Mouse (Mus musculus): Measurements from ENCODE around the gene Dnase1l3. TPM values are rescaled to one million over a fixed set of nuclear protein-coding genes. Genes with fewer than 3 reads are reported as not detected.

The Dnase1l3 gene
- polyA plus RNA-seq, 1 experiment from 2014 or later: 0.18 TPM

DNA sequence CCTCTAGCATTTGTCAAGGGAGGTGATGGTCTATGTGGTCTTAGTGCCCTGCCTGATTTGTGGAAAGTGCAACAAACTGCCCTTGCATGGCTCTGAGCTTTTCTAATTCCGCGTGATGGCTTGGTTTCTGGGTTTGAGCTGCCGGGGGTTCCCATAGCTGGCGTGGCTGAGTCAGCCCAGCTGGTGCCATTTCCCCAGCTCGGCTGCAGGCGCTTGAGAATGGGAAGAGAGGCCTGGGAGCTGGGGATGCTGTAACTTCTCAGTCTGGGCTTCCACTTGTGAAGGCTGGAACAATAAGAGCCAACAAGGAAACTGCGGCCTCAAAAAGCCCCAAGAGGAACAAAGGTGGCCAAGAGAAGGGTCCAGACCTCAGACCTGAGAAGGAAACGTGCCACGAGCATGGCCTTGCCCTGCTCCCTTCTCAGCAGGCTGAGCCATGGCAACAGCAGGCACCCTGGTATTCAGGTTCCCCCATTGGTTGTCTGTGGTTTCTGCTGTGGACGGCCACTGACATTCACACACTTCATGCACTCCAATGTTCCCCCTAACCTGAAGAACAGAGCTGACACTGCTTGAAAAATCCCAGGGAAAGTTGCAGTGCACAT lies 22.4 kb downstream of the Dnase1l3 start:
- H3K36me3 ChIP-seq (ENCODE audit: control insufficient read depth, insufficient read depth, low read length): no peaks in the 10 kb centered on the region
- H3K9me3 ChIP-seq (ENCODE audit: control insufficient read depth, low read length): no peaks in the 10 kb centered on the region
- 40% methylated on average over 10 of the region's 10 CpGs for WGBS
- no peak overlapping the region for H3K4me2 ChIP-seq (ENCODE audit: low read depth, low read length)
- no peaks in the 10 kb centered on the region for H3K27me3 ChIP-seq (ENCODE audit: control insufficient read depth, insufficient read depth, low read depth, low read length)
- H3K4me1 ChIP-seq (replicated peaks; ENCODE audit: control insufficient read depth, insufficient read depth, low read length): peaks cover 4% of the 10 kb centered on the region; the same call in 1 of the 2 replicates
- peak; percentile 83; the same call in 1 of the 2 replicates for ATAC-seq (ENCODE audit: low read depth)
- no peak overlapping the region for H3K9ac ChIP-seq (ENCODE audit: low read length)
- H3K4me3 ChIP-seq (ENCODE audit: low read length): no peak overlapping the region
- no peak overlapping the region for H3K27ac ChIP-seq (ENCODE audit: low read length)

DNA sequence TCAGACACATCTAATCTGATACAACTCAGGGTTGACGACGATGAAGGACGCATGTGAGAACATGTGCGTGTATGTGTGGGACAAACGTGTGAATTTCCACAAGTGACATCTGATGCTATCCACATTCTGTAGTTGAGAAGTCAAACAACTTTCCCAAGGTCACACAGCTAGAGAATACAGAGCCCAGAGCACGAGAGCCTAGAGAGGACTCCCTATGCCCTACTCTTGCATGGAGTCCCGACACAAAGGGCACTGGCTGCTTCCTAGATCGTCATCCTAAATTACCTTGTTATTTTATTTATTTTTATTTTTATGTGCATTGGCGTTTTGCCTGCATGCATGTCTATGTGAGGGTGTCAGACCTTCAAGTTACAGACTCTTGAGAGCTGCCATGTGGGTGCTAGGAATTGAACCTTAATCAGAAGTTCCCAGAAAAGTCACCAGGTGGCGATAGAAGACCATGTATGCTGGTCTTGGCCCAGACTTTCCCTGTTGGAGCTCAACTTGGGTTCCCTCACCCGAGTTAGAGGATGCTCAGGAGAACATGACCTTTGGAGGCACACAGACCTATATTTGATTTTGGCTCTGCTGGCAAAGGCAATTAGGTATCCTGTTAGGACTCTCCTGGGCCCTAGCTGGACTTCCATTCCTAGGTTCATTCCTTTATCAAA lies 30.0 kb downstream of the Dnase1l3 start:
- H3K27ac ChIP-seq (ENCODE audit: low read length): no peak overlapping the region
- no peak overlapping the region for H3K4me3 ChIP-seq (ENCODE audit: low read length)
- no peaks in the 10 kb centered on the region for H3K9me3 ChIP-seq (ENCODE audit: control insufficient read depth, low read length)
- H3K36me3 ChIP-seq (ENCODE audit: control insufficient read depth, insufficient read depth, low read length): no peaks in the 10 kb centered on the region
- no peaks in the 10 kb centered on the region for H3K27me3 ChIP-seq (ENCODE audit: control insufficient read depth, insufficient read depth, low read depth, low read length)
- no peak overlapping the region for H3K9ac ChIP-seq (ENCODE audit: low read length)
- peak; percentile 50; the same call in 1 of the 2 replicates for ATAC-seq (ENCODE audit: low read depth)
- WGBS: 47% methylated on average over 11 of the region's 11 CpGs
- H3K4me2 ChIP-seq (ENCODE audit: low read depth, low read length): no peak overlapping the region
- H3K4me1 ChIP-seq (replicated peaks; ENCODE audit: control insufficient read depth, insufficient read depth, low read length): peaks cover 2% of the 10 kb centered on the region; the same call in 1 of the 2 replicates

DNA sequence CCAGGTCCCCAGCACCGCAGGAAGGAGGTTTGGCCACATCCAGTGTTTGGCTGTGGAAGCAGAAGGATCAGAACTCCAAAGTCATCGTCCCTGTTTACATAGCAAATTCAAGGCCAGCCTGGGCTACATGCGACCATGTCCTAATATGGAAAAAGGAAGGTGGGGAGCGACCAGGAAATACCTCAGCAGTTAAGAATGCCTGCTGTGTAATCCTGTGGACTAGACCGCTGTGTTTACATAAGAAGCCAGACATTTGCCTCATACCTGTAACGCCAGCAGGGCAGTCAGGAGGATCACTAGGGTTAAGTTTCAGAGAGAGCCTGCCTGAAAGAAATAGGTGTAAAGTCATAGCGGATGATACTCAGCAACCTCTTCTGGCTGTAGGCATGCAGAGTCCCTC lies 31.2 kb downstream of the Dnase1l3 start:
- 0 out of 2 replicates have a peak, but pooled peaks have one; percentile 18 for ATAC-seq (ENCODE audit: low read depth)
- Histone ChIP-seq H3K27ac (ENCODE audit: low read length) (no peak overlapping the region), H3K4me3 (ENCODE audit: low read length) (no peak overlapping the region), H3K36me3 (ENCODE audit: control insufficient read depth, insufficient read depth, low read length) (no peaks in the 10 kb centered on the region), H3K9ac (ENCODE audit: low read length) (no peak overlapping the region), H3K4me1 (replicated peaks; ENCODE audit: control insufficient read depth, insufficient read depth, low read length) (peaks cover 2% of the 10 kb centered on the region; the same call in 1 of the 2 replicates), H3K4me2 (ENCODE audit: low read depth, low read length) (no peak overlapping the region), H3K27me3 (ENCODE audit: control insufficient read depth, insufficient read depth, low read depth, low read length) (no peaks in the 10 kb centered on the region), H3K9me3 (ENCODE audit: control insufficient read depth, low read length) (no peaks in the 10 kb centered on the region)
- 38% methylated on average over 7 of the region's 7 CpGs for WGBS

DNA sequence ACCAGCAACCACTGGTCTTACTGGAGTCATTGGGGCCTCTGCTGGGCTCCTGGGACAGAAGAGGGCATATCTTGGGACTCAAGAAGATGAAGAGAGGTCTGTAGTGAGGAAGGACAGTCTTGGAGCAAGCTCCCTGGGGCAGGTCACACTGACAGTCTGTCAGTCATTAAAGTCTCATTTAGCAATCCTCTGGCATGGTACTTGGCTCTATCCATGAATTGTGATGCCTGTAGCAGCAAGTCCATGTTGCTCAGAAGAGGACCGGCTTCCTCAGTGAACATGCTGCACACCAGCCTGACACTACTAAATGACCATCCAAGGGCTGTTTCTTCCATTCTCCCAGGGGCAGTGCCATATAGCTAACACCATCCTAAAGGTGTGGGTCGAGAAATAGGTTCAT lies 31.7 kb downstream of the Dnase1l3 start:
- WGBS: 83% methylated on average over 2 of the region's 2 CpGs
- H3K27me3 ChIP-seq (ENCODE audit: control insufficient read depth, insufficient read depth, low read depth, low read length): no peaks in the 10 kb centered on the region
- H3K36me3 ChIP-seq (ENCODE audit: control insufficient read depth, insufficient read depth, low read length): no peaks in the 10 kb centered on the region
- peaks cover 2% of the 10 kb centered on the region; the same call in 1 of the 2 replicates for H3K4me1 ChIP-seq (replicated peaks; ENCODE audit: control insufficient read depth, insufficient read depth, low read length)
- H3K4me2 ChIP-seq (ENCODE audit: low read depth, low read length): no peak overlapping the region
- no peak for ATAC-seq (ENCODE audit: low read depth)
- H3K9me3 ChIP-seq (ENCODE audit: control insufficient read depth, low read length): no peaks in the 10 kb centered on the region
- no peak overlapping the region for H3K4me3 ChIP-seq (ENCODE audit: low read length)
- no peak overlapping the region for H3K9ac ChIP-seq (ENCODE audit: low read length)
- H3K27ac ChIP-seq (ENCODE audit: low read length): no peak overlapping the region

DNA sequence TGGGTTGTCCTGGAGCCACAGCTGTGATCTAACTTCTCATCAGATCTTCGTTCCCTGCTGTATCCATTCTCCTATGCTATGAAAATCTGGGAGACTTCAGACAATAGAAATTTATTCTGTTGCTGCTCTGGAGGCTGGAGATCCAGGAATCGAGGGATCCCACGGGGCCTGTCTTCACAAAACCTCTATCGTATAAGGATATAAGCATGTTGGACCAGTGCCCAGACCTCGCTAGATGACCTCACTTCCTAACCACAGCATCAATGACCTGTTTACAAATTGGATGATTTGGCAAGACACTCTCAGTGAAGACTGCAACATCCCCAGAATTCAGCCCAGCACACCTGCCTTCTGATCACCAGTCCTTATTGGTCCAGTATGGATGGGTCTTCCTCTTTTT lies 32.7 kb downstream of the Dnase1l3 start:
- H3K36me3 ChIP-seq (ENCODE audit: control insufficient read depth, insufficient read depth, low read length): no peaks in the 10 kb centered on the region
- peaks cover 2% of the 10 kb centered on the region; the same call in 1 of the 2 replicates for H3K4me1 ChIP-seq (replicated peaks; ENCODE audit: control insufficient read depth, insufficient read depth, low read length)
- no peak overlapping the region for H3K4me3 ChIP-seq (ENCODE audit: low read length)
- H3K9ac ChIP-seq (ENCODE audit: low read length): no peak overlapping the region
- no peak overlapping the region for H3K27ac ChIP-seq (ENCODE audit: low read length)
- ATAC-seq (ENCODE audit: low read depth): no peak
- H3K9me3 ChIP-seq (ENCODE audit: control insufficient read depth, low read length): no peaks in the 10 kb centered on the region
- H3K27me3 ChIP-seq (ENCODE audit: control insufficient read depth, insufficient read depth, low read depth, low read length): no peaks in the 10 kb centered on the region
- WGBS: 30% methylated on average over 5 of the region's 5 CpGs
- no peak overlapping the region for H3K4me2 ChIP-seq (ENCODE audit: low read depth, low read length)

DNA sequence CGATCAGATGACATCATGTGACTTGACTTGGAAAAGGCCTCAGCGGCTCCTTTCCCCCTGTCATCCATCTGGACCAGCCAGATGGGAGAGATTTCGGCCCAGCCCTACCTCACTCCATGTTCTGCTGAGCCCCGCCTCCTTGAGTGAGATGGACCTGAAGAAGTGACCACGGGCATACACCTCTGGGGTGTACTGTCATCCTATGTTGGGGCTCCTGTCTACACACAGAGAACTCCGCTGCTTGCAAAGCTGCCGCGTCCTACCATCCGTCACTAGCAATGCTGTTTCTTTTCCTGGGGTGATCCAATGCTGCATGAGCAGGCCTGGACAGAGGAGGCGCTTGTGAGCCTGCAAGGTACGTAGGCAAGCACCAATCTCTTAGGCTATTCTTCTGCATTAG lies 33.8 kb downstream of the Dnase1l3 start:
- H3K4me2 ChIP-seq (ENCODE audit: low read depth, low read length): no peak overlapping the region
- 58% methylated on average over 11 of the region's 11 CpGs for WGBS
- no peak; the same call in 1 of the 2 replicates for ATAC-seq (ENCODE audit: low read depth)

DNA sequence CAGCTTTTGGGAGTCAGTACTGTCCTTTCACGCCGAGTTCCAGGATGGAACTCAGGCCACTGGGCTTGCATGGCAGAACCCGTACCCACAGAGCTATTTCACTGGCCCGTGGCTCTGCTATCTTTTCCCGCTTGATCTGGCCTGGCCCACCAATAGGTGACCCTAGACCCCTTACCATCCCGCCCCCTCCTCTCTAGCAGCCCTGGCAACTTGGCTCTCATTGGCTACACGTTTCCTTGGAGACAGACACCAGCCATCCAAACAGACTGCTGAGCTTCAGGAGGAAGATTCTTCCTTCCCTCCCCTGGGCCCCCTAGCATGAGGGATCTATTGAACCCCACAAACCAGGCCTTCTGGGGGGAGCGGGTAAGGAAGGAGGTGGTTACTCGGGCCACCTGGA lies 37.3 kb downstream of the Dnase1l3 start, which contains the start of gene Gm45521:
Gm45521 (plus strand) TSS at position 240 of the 400 bp plus-strand sequence.
- Histone ChIP-seq H3K9me3 (ENCODE audit: control insufficient read depth, low read length) (no peaks in the 10 kb centered on the region), H3K36me3 (ENCODE audit: control insufficient read depth, insufficient read depth, low read length) (no peaks in the 10 kb centered on the region), H3K27ac (ENCODE audit: low read length) (no peak within 1 kb of the TSS), H3K4me2 (ENCODE audit: low read depth, low read length) (no peak within 1 kb of the TSS), H3K9ac (ENCODE audit: low read length) (no peak within 1 kb of the TSS), H3K4me3 (ENCODE audit: low read length) (no peak within 1 kb of the TSS), H3K4me1 (replicated peaks; ENCODE audit: control insufficient read depth, insufficient read depth, low read length) (peaks cover 8% of the 10 kb centered on the region), H3K27me3 (ENCODE audit: control insufficient read depth, insufficient read depth, low read depth, low read length) (no peaks in the 10 kb centered on the region)
- no peak for ATAC-seq (ENCODE audit: low read depth)
- 40% methylated on average over 9 of the region's 9 CpGs for WGBS

More for the DNA sequence above, 33.8 kb downstream of the Dnase1l3 start:
- H3K9ac ChIP-seq (ENCODE audit: low read length): no peak overlapping the region
- no peaks in the 10 kb centered on the region for H3K36me3 ChIP-seq (ENCODE audit: control insufficient read depth, insufficient read depth, low read length)
- H3K27me3 ChIP-seq (ENCODE audit: control insufficient read depth, insufficient read depth, low read depth, low read length): no peaks in the 10 kb centered on the region
- H3K4me1 ChIP-seq (replicated peaks; ENCODE audit: control insufficient read depth, insufficient read depth, low read length): peaks cover 2% of the 10 kb centered on the region; the same call in 1 of the 2 replicates
- H3K27ac ChIP-seq (ENCODE audit: low read length): no peak overlapping the region
- H3K9me3 ChIP-seq (ENCODE audit: control insufficient read depth, low read length): no peaks in the 10 kb centered on the region
- no peak overlapping the region for H3K4me3 ChIP-seq (ENCODE audit: low read length)

DNA sequence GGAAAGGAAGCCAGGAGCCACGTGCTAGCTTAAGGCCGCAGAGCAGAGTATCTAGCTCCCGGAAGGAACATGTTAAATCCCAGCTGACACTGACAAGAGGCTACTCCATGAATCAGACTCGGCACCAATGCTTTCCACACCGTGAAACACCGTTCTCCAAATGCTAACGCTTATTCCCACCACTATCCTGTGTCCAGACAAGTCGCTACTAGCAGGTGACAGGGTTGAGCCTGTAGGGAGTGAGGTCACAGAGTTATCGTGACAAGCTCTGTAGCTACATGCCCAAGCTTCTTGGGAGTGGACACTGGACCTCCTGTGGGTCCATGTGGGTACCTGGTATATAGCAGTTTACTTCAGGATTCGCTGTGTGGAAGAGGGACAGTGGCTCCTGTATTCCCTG lies 37.9 kb downstream of the Dnase1l3 start:
- 62% methylated on average over 10 of the region's 10 CpGs for whole genome bisulfite sequencing
- H3K27me3 ChIP-seq (ENCODE audit: control insufficient read depth, insufficient read depth, low read depth, low read length): no peaks in the 10 kb centered on the region
- H3K36me3 ChIP-seq (ENCODE audit: control insufficient read depth, insufficient read depth, low read length): no peaks in the 10 kb centered on the region
- ATAC-seq (ENCODE audit: low read depth): no peak
- H3K9ac ChIP-seq (ENCODE audit: low read length): no peak overlapping the region
- no peak overlapping the region for H3K4me2 ChIP-seq (ENCODE audit: low read depth, low read length)
- H3K4me1 ChIP-seq (replicated peaks; ENCODE audit: control insufficient read depth, insufficient read depth, low read length): peaks cover 8% of the 10 kb centered on the region
- H3K9me3 ChIP-seq (ENCODE audit: control insufficient read depth, low read length): no peaks in the 10 kb centered on the region
- no peak overlapping the region for H3K27ac ChIP-seq (ENCODE audit: low read length)
- no peak overlapping the region for H3K4me3 ChIP-seq (ENCODE audit: low read length)

DNA sequence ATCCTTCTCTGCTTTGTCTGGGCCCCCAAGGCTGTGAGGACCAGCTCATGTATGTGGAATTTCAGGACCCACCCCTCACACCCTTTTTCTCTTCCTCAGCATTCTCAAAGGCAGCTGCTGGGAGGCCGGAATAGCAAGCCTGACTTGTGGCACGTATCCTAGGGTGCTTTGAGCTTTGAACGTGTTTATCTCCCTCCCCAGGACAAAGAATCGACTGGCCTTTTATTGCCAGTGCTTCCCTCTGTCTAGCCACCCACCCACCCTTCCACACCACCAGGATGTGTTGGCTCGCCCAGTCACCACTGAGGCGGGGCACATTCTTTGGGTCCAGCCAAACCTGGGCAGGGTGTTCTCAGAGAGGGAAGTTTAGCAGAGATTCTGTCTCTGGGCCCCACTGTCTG lies 40.3 kb downstream of the Dnase1l3 start:
- H3K4me3 ChIP-seq (ENCODE audit: low read length): no peak overlapping the region
- H3K27me3 ChIP-seq (ENCODE audit: control insufficient read depth, insufficient read depth, low read depth, low read length): no peaks in the 10 kb centered on the region
- H3K9ac ChIP-seq (ENCODE audit: low read length): no peak overlapping the region
- H3K9me3 ChIP-seq (ENCODE audit: control insufficient read depth, low read length): no peaks in the 10 kb centered on the region
- ATAC-seq (ENCODE audit: low read depth): peak; percentile 60
- H3K4me2 ChIP-seq (ENCODE audit: low read depth, low read length): no peak overlapping the region
- 39% methylated on average over 6 of the region's 6 CpGs for WGBS
- peak overlapping the region; percentile 76 for H3K27ac ChIP-seq (ENCODE audit: low read length)
- peaks cover 12% of the 10 kb centered on the region for H3K36me3 ChIP-seq (ENCODE audit: control insufficient read depth, insufficient read depth, low read length)
- peaks cover 8% of the 10 kb centered on the region for H3K4me1 ChIP-seq (replicated peaks; ENCODE audit: control insufficient read depth, insufficient read depth, low read length)

Measured in lung, embryonic 16.5 days (tissue).